Comparison of ENCODE assay signal across 8 mouse cellular contexts in genomic region chr7:45701607-45702006, GRCm38 (mm10). TPM values are rescaled to one million over a fixed set of nuclear protein-coding genes. Genes with fewer than 3 reads are reported as not detected.
DNase-seq lines count a peak whose midpoint lies in the region; ATAC-seq and TF ChIP-seq lines count a peak whose summit lies in the region.

No protein-coding gene starts in this region.

- peaks cover 33% of the 10 kb centered on the region for H3K4me1 ChIP-seq in hindbrain, embryonic 14.5 days (replicated peaks; ENCODE audit: control insufficient read depth, insufficient read depth, low read length)
- peaks cover 22% of the 10 kb centered on the region for H3K4me1 ChIP-seq in neural tube, embryonic 14.5 days (ENCODE audit: control insufficient read depth, insufficient read depth, low read length)

- H3K36me3 ChIP-seq in hindbrain, embryonic 14.5 days (replicated peaks; ENCODE audit: control insufficient read depth, insufficient read depth), result no peaks in the 10 kb centered on the region
- H3K36me3 ChIP-seq in neural tube, embryonic 14.5 days (ENCODE audit: control insufficient read depth, insufficient read depth, low read length), result no peaks in the 10 kb centered on the region

- DNase-seq in cerebellum, adult 8-10 months, result peak; percentile 46
- DNase-seq in cerebellum, postnatal 4 days (ENCODE audit: low spot score in 2 of 2), result no peak
- no peak for DNase-seq in layer of hippocampus, adult 2 months (ENCODE audit: low spot score in 2 of 2)
- DNase-seq in layer of hippocampus, postnatal 14 days (ENCODE audit: low spot score in 2 of 2), result no peak
- DNase-seq in hindbrain, embryonic 14.5 days (ENCODE audit: low spot score), result no peak
- no peak for DNase-seq in ovary, postnatal 14 days (ENCODE audit: low spot score)

- ATAC-seq in hindbrain, embryonic 14.5 days (ENCODE audit: low FRiP score), result no peak
- no peak for ATAC-seq in neural tube, embryonic 14.5 days (ENCODE audit: low read depth)
- ATAC-seq in erythroblast, adult 5-6 weeks (replicated peaks; ENCODE audit: low FRiP score, poor library complexity, severe bottlenecking), result no peak

- peak overlapping the region; percentile 91 for H3K4me2 ChIP-seq in hindbrain, embryonic 14.5 days (replicated peaks)
- peak overlapping the region; percentile 85 for H3K4me2 ChIP-seq in neural tube, embryonic 14.5 days (ENCODE audit: low read depth, low read length)

- peaks cover 13% of the 10 kb centered on the region for H3K27me3 ChIP-seq in hindbrain, embryonic 14.5 days (ENCODE audit: control insufficient read depth, insufficient read depth, low read length)
- peaks cover 7% of the 10 kb centered on the region; the same call in 1 of the 2 replicates for H3K27me3 ChIP-seq in neural tube, embryonic 14.5 days (ENCODE audit: control insufficient read depth, insufficient read depth, low read length)

- H3K9me3 ChIP-seq in hindbrain, embryonic 14.5 days (ENCODE audit: control insufficient read depth, low read length), result no peaks in the 10 kb centered on the region
- no peaks in the 10 kb centered on the region for H3K9me3 ChIP-seq in neural tube, embryonic 14.5 days (ENCODE audit: control insufficient read depth, low read length)

- no peak overlapping the region for H3K9ac ChIP-seq in hindbrain, embryonic 14.5 days
- H3K9ac ChIP-seq in neural tube, embryonic 14.5 days (replicated peaks; ENCODE audit: low read depth, low read length), result no peak overlapping the region

- peak overlapping the region; percentile 57 for H3K4me3 ChIP-seq in layer of hippocampus, adult 2 months
- peak overlapping the region; percentile 53; the same call in 1 of the 2 replicates for H3K4me3 ChIP-seq in hindbrain, embryonic 14.5 days (replicated peaks; ENCODE audit: low read length)
- peak overlapping the region; percentile 22; the same call in 1 of the 2 replicates for H3K4me3 ChIP-seq in neural tube, embryonic 14.5 days (ENCODE audit: low read depth, low read length)

- WGBS in hindbrain, embryonic 14.5 days, result 84% methylated on average over 11 of the region's 11 CpGs
- WGBS in neural tube, embryonic 14.5 days, result 85% methylated on average over 11 of the region's 11 CpGs

- TF ChIP-seq CTCF in layer of hippocampus, adult 2 months (conservative IDR thresholded peaks at IDR 0.05), result no peak

- H3K27ac ChIP-seq in layer of hippocampus, adult 2 months, result peak overlapping the region; percentile 98
- H3K27ac ChIP-seq in hindbrain, embryonic 14.5 days, result no peak overlapping the region
- H3K27ac ChIP-seq in neural tube, embryonic 14.5 days (ENCODE audit: low read depth, low read length), result no peak overlapping the region

RNA-seq across cellular contexts. Expression of gene Car11, which starts 2.0 kb away (rescaled TPM):
- total RNA-seq in layer of hippocampus, adult 2 months (2021), result 100 to 1,000 TPM; 184 to 211 TPM
- total RNA-seq in layer of hippocampus, postnatal 14 days (2021), result 100 to 1,000 TPM; 110 to 123 TPM
- polyA plus RNA-seq in hindbrain, embryonic 14.5 days (2014; fragmentation: Nextera tagmentation; extraction: Ambion mirVana), result 28.2 and 29.0 TPM in 2 replicates
- 31.9 and 32.8 TPM in 2 replicates for polyA plus RNA-seq in neural tube, embryonic 14.5 days (2014; fragmentation: Nextera tagmentation; extraction: Ambion mirVana)
- not detected in 2 replicates for total RNA-seq in erythroblast, adult 5-6 weeks (2015; ENCODE audit: low replicate concordance)
- not detected in 2 replicates for total RNA-seq in erythroblast, adult 5-6 weeks (2017; ENCODE audit: low replicate concordance)

RNA-seq across cellular contexts. Expression of gene Dbp, which starts 3.3 kb away (rescaled TPM):
- 10 to 100 TPM; 69.2 to 72.8 TPM for total RNA-seq in layer of hippocampus, adult 2 months (2021)
- total RNA-seq in layer of hippocampus, postnatal 14 days (2021), result 10 to 100 TPM; 49.7 to 59.1 TPM
- 3.5 and 3.9 TPM in 2 replicates for polyA plus RNA-seq in hindbrain, embryonic 14.5 days (2014; fragmentation: Nextera tagmentation; extraction: Ambion mirVana)
- polyA plus RNA-seq in neural tube, embryonic 14.5 days (2014; fragmentation: Nextera tagmentation; extraction: Ambion mirVana), result 2.5 and 2.6 TPM in 2 replicates
- 1.5 and 1.9 TPM in 2 replicates for total RNA-seq in erythroblast, adult 5-6 weeks (2015; ENCODE audit: low replicate concordance)
- 0.77 and 2.2 TPM in 2 replicates for total RNA-seq in erythroblast, adult 5-6 weeks (2017; ENCODE audit: low replicate concordance)

RNA-seq across cellular contexts. Expression of gene Sec1, which starts 7.4 kb away (rescaled TPM):
- 1 to 10 TPM; 2.2 to 2.3 TPM for total RNA-seq in layer of hippocampus, adult 2 months (2021)
- under 1 TPM; 0.24 to 0.41 TPM for total RNA-seq in layer of hippocampus, postnatal 14 days (2021)
- 0.22 and 0.40 TPM in 2 replicates for polyA plus RNA-seq in hindbrain, embryonic 14.5 days (2014; fragmentation: Nextera tagmentation; extraction: Ambion mirVana)
- 0.13 and 0.54 TPM in 2 replicates for polyA plus RNA-seq in neural tube, embryonic 14.5 days (2014; fragmentation: Nextera tagmentation; extraction: Ambion mirVana)
- not detected in 2 replicates for total RNA-seq in erythroblast, adult 5-6 weeks (2015; ENCODE audit: low replicate concordance)
- not detected in 2 replicates for total RNA-seq in erythroblast, adult 5-6 weeks (2017; ENCODE audit: low replicate concordance)

RNA-seq across cellular contexts. Expression of gene Rpl18, which starts 13.7 kb away (rescaled TPM):
- 100 to 1,000 TPM; 342 to 353 TPM for total RNA-seq in layer of hippocampus, adult 2 months (2021)
- 100 to 1,000 TPM; 423 to 452 TPM for total RNA-seq in layer of hippocampus, postnatal 14 days (2021)
- polyA plus RNA-seq in hindbrain, embryonic 14.5 days (2014; fragmentation: Nextera tagmentation; extraction: Ambion mirVana), result 578 and 674 TPM in 2 replicates
- polyA plus RNA-seq in neural tube, embryonic 14.5 days (2014; fragmentation: Nextera tagmentation; extraction: Ambion mirVana), result 603 and 609 TPM in 2 replicates
- total RNA-seq in erythroblast, adult 5-6 weeks (2015; ENCODE audit: low replicate concordance), result 423 and 424 TPM in 2 replicates
- total RNA-seq in erythroblast, adult 5-6 weeks (2017; ENCODE audit: low replicate concordance), result 286 and 289 TPM in 2 replicates

RNA-seq across cellular contexts. Expression of gene Sphk2, which starts 16.2 kb away (rescaled TPM):
- 10 to 100 TPM; 32.3 to 35.8 TPM for total RNA-seq in layer of hippocampus, adult 2 months (2021)
- total RNA-seq in layer of hippocampus, postnatal 14 days (2021), result 10 to 100 TPM; 30.5 to 31.4 TPM
- 16.7 and 20.0 TPM in 2 replicates for polyA plus RNA-seq in hindbrain, embryonic 14.5 days (2014; fragmentation: Nextera tagmentation; extraction: Ambion mirVana)
- 15.6 and 19.1 TPM in 2 replicates for polyA plus RNA-seq in neural tube, embryonic 14.5 days (2014; fragmentation: Nextera tagmentation; extraction: Ambion mirVana)
- total RNA-seq in erythroblast, adult 5-6 weeks (2015; ENCODE audit: low replicate concordance), result 4.6 and 7.9 TPM in 2 replicates
- 2.1 and 2.6 TPM in 2 replicates for total RNA-seq in erythroblast, adult 5-6 weeks (2017; ENCODE audit: low replicate concordance)

Comparison
In these comparisons a context has a peak if more than half of its experiments do, and no peak if none do; other contexts are left out.
1. RNA of gene Car11, which starts 2.0 kb away (total RNA-seq): 184 to 211 TPM in layer of hippocampus, adult 2 months and 110 to 123 TPM in layer of hippocampus, postnatal 14 days; not detected in erythroblast, adult 5-6 weeks; every median in the first group is over 100 times any median in the second.
2. RNA of gene Dbp, which starts 3.3 kb away (total RNA-seq): 69.2 to 72.8 TPM in layer of hippocampus, adult 2 months and 49.7 to 59.1 TPM in layer of hippocampus, postnatal 14 days; 0.77 to 2.2 TPM in erythroblast, adult 5-6 weeks; every median in the first group is over 10 times any median in the second.
3. Peak in every context shown above with its lines, with median percentiles within 50 percentile points of each other: H3K4me3 ChIP-seq.